Mouse (Mus musculus) right cerebral cortex, postnatal 25 days (tissue): ENCODE measurements at regions not wholly inside any gene's neighbourhood (a gene's known extent, or its start where the extent isn't known, plus 50 kb on each side); places are given as distances from the start of the nearest gene placed in this dataset.

Experiments
- DNase-seq: peaks from one replicate; pipeline ENCODE4 v3.0.0; 2022

- DNase-seq: no peak
Observed at GRCm38 (mm10) chr4:66478601-66479217, 74.3 kb upstream of the Astn2 start.
